Mouse (Mus musculus): Measurements from ENCODE around the gene Slc30a5.
"Not testable (repeated sequence)": the region's sequence is repeated elsewhere in the genome, so short reads cannot be mapped to it uniquely, and the experiment has no call there.

Slc30a5 gene

GRCm38 (mm10) chr13:100832741-100833639, at the start of gene Slc30a5:
Slc30a5 (minus strand) TSS chr13:100833427.
- DNase-seq (ENCODE audit: low spot score): peak; percentile 99

DNA sequence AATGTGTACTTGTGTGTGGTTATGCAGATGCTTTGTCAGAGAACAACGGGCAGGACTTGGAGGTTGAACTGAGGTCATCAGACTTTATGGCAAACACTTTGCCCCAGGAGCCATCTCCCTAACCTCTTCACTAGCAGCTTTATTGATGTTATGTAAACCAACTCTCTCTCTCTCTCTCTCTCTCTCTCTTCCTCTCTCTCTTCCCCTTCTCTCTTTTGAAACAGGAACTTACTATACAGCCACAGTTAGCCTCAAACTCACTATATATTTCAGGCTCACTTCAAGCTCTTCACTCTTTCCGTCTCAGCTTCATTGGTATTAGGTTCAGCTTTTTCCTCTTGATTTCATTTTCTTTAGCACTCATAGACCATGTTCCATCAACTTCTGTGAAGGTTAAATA, 48.7 kb upstream of the Slc30a5 start:
- no peak for DNase-seq (ENCODE audit: low spot score)

DNA sequence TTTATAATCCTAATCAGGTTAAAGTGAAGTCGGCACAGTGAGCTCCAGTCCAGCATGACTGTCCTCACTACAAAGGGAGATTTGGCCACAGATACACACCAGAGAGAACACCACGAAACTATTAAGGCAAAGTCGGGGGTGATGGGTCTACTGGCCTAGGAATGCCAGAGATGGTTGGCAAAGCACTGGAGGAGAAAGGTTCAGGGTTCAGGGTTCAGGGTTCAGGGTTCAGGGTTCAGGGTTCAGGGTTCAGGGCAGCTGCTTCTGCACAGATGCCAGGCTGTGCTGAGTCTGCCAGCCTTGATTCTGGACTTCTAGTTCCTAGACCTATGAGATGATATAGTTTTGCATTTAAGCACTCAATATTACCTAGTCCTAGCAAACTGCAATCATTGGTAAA, 46.6 kb upstream of the Slc30a5 start:
- DNase-seq (ENCODE audit: low spot score): no peak

- DNase-seq (ENCODE audit: low spot score): no peak
Observed at GRCm38 (mm10) chr13:100879326-100879725, 46.1 kb upstream of the Slc30a5 start.

DNA sequence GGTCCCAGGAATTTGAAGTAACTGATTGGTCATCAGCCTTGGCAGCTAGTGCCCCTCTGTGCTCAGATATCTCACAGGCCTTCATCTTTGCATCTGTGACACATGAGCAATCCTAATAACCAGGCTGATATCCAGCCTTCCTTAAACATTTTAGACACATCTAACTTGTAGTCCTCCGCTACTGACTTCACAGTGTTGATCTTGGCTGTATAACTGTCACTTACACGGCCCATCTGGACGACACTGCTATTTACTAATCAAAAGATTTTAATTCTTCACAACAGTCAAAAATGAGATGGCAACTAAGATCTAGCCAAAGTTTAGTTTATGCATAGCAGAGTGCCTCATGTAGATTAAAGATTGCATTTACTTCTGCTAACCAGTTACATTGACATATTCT, 45.0 kb upstream of the Slc30a5 start:
- DNase-seq (ENCODE audit: low spot score): no peak

- no peak for DNase-seq (ENCODE audit: low spot score)
Observed at GRCm38 (mm10) chr13:100877703-100878102, 44.5 kb upstream of the Slc30a5 start.

DNA sequence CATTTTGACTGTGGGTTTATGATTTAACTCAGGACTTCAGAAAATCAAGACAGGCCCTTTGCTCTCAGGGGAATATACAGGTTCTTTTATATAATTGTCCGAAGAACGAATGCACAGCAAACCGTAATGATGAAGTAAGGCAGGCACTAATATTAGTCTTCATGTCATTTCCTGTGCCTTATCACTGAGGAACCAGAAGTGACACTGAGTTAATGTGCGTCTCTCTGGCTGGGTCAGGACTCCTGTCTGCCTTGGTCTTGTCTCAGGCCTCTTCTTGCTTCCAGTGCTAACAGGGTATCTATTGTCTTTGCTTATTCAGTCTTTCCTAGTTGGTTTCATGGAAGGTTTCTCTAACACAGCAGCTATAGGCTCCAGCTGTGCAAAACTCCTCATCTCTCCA, 41.9 kb upstream of the Slc30a5 start:
- no peak for DNase-seq (ENCODE audit: low spot score)

DNA sequence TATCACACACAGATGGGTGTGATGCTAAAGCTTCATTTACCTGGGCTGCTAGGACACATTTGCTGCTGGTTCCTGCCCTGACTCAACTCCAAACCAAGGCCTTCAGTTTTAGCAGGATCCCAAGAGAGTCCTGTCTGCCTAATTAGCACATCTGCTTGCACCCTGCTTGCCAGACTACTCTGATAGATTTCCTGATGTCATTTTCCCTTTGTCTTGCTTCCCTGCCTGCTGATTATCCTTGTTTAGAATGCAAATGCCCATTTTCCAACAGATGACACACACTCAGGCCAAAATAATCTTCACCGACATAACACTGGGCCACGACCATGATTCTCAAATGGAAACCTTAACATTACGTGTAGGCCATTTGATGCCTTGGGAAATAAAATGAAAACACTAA, 41.4 kb upstream of the Slc30a5 start:
- DNase-seq (ENCODE audit: low spot score): no peak

DNA sequence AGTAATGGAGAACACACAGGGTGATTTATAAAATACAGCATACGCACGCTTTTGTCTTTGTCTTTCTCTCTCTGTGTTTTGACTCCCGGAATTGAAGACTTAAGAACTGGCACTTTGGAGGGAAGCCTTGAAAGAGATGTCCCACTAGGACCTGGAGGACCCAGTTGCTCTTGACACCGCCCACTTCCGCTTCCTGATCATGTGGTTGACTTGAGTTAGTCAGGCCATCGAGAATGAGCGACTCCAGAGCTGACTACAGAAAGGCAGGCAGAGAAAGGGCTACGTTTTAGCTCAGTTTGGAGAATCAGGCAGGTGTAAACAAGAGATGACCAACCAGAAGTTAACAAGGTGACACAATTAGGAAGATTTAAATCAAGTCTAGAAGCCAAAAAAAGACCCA, 40.3 kb upstream of the Slc30a5 start:
- no peak for DNase-seq (ENCODE audit: low spot score)

GRCm38 (mm10) chr13:100871445-100872171, 38.4 kb upstream of the Slc30a5 start:
- no peak for DNase-seq (ENCODE audit: low spot score)

GRCm38 (mm10) chr13:100869813-100870212, 36.6 kb upstream of the Slc30a5 start:
- DNase-seq (ENCODE audit: low spot score): no peak

DNA sequence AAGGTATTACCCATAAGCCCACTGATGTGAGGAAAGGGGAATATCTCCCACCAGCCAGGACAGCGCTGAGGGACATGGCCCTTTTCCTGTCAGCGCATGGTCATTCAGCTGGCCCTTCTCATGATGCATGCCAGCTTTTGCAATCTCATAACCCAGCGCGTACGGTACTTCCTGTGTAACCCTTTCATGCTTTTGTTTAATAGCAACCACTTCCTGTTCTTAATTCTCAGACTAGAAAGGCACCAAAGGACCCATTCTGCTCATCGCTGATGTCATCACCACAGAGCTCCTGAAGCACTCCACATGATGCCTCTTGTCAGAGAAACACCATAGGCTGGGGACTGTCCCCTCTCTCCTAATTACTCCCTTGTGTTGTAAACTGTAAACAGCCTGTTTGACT, 33.1 kb upstream of the Slc30a5 start:
- DNase-seq (ENCODE audit: low spot score): no peak

DNA sequence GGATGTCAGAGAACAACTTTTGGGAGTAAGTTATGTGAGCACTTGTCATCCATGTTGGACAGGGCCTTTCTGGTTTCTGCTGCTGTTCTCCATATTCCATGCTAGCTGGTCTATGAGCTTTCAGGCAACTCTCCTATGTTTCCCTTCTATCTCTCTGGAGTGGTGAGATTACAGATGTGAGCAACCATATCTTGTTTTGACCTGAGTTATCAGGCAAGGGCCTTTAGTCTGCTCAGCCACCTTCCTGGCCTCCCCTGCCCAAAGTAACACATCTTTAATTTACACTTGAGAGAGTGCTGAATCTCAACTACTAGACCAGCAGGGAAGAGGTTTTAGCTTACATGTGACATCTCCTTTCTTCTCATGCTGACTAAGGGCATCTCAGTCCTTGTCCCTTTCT, 32.5 kb upstream of the Slc30a5 start:
- no peak for DNase-seq (ENCODE audit: low spot score)

GRCm38 (mm10) chr13:100863914-100864313, 30.7 kb upstream of the Slc30a5 start:
- not testable (repeated sequence) for DNase-seq (ENCODE audit: low spot score)

DNA sequence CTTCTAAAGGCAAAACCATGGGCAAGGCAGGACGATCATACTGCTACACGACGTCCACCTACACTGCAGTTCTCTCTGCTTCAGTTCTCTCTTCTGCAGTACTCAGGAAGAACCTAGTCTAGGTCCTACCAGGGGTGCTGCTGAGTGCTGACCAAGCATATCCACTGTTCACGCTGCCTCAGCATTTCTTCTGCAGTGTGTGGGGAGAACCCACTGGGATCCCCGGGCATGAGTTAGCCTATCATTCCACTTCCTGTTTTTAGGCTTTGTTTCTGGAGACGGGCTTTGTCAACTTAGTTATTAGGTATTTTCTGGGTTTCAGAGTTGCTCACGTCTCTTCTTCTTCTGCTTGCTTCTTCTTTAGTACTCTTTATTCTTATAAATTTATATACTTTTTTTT, 25.9 kb upstream of the Slc30a5 start:
- DNase-seq (ENCODE audit: low spot score): no peak

- peak; percentile 69 for DNase-seq (ENCODE audit: low spot score)
Observed at GRCm38 (mm10) chr13:100854174-100854573, 20.9 kb upstream of the Slc30a5 start.

GRCm38 (mm10) chr13:100853120-100853519, 19.9 kb upstream of the Slc30a5 start:
- DNase-seq (ENCODE audit: low spot score): no peak

GRCm38 (mm10) chr13:100849137-100849536, 15.9 kb upstream of the Slc30a5 start:
- DNase-seq (ENCODE audit: low spot score): no peak

DNA sequence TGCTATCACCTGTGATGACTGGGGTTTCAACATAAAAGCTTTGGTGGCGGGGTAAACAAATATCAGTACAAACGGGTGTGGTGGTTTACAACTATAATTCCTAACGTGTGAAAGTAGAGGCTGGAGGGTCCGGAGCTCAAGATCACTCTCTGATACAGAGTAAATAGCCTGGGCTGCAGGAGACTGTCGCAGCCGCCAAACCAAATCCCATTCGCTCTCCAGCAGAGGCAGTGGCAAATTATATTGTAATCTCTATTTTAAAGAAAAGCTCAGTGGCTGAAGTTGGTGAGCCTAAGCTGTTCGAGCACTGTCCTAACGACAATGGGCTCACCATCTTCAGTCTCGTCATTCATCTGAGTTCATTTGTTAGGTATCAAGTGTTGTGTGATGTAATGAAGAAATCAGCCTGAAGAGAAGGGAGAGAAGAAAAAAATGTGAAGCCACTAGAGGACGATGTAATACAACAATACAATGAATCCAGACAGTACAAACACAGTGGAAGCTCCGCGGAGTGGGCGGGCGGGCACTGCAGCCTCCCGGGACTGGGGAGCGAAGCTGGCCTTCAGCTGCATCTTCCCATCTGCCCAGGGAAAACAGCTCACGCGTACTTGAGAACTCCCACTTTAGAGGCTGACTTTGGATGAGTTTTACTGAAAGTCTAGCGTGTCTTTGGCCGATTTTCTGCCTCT, 13.8 kb upstream of the Slc30a5 start:
- no peak for DNase-seq (ENCODE audit: low spot score)

DNA sequence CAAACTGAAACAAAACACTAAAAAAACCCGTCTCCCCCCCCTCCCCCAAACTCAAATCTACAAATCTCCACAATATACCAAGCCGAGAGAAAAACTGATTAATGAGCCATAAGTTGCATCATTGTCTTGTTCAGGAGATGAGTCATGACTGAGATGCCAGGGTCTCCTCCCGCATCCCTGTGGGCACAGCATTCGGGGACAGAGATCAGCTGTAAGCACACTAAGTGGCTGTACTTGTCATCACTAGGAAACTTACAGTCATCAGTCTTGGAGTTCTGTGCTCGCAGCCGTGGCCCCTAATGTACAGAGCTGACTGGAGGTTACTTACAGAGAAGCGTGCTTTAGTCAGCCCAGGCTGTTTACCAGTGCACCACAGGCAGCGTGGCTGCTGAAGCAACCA, 13.0 kb upstream of the Slc30a5 start:
- no peak for DNase-seq (ENCODE audit: low spot score)

GRCm38 (mm10) chr13:100843944-100844343, 10.7 kb upstream of the Slc30a5 start:
- no peak for DNase-seq (ENCODE audit: low spot score)

- peak; percentile 64 for DNase-seq (ENCODE audit: low spot score)
Observed at GRCm38 (mm10) chr13:100843016-100843725, 9.9 kb upstream of the Slc30a5 start.

Data from adipocyte (in vitro differentiated cells).